Mouse (Mus musculus) hindbrain, embryonic 14.5 days (tissue): ENCODE data around the gene Dmrt1. TPM values are rescaled to one million over a fixed set of nuclear protein-coding genes. Genes with fewer than 3 reads are reported as not detected.

Experiments used
- ATAC-seq: fragments of 200-750 bp; cut with Nextera tagmentation; 2 replicates; pipeline ENCODE4 v1.8.0; 2017; ENCODE audit warnings: moderate number of reproducible peaks, mild to moderate bottlenecking, moderate TSS enrichment, moderate library complexity; ENCODE audit not compliant: low FRiP score
- DNase-seq: peaks from one replicate; pipeline ENCODE4 v3.0.0-alpha.2; 2015; ENCODE audit warnings: low spot score
- H3K27ac ChIP-seq: fragments of 300-500 bp; sonication (generic); 2 replicates; pipeline ENCODE4 v1.5.1; 2014; ENCODE audit warnings: mild to moderate bottlenecking, moderate library complexity
- H3K27me3 ChIP-seq: fragments of 300-500 bp; sonication (generic); 2 replicates; pipeline ENCODE4 v1.6.1; 2014; ENCODE audit warnings: mild to moderate bottlenecking, low read length, mixed read lengths; ENCODE audit not compliant: control insufficient read depth, insufficient read depth
- H3K36me3 ChIP-seq: fragments of 300-500 bp; sonication (generic); replicated peaks from 2 replicates; pipeline ENCODE4 v1.6.1; 2014; ENCODE audit not compliant: control insufficient read depth, insufficient read depth
- H3K4me1 ChIP-seq: fragments of 300-500 bp; sonication (generic); replicated peaks from 2 replicates; pipeline ENCODE4 v1.6.1; 2014; ENCODE audit warnings: antibody characterized with exemption, low read length, mixed read lengths; ENCODE audit not compliant: control insufficient read depth, insufficient read depth
- H3K4me2 ChIP-seq: fragments of 300-500 bp; sonication (generic); replicated peaks from 2 replicates; pipeline ENCODE4 v1.6.1; 2014; ENCODE audit warnings: mild to moderate bottlenecking, moderate library complexity
- H3K4me3 ChIP-seq: fragments of 300-500 bp; sonication (generic); replicated peaks from 2 replicates; pipeline ENCODE4 v1.5.1; 2014; ENCODE audit warnings: mild to moderate bottlenecking, low read length
- H3K9ac ChIP-seq: fragments of 300-500 bp; sonication (generic); 2 replicates; pipeline ENCODE4 v1.6.1; 2014
- H3K9me3 ChIP-seq: fragments of 300-500 bp; sonication (generic); 2 replicates; pipeline ENCODE4 v1.6.1; 2016; ENCODE audit warnings: low read length; ENCODE audit not compliant: control insufficient read depth
- WGBS: fragments of 180-500 bp; shearing (Covaris S2); extraction: QIAGEN DNeasy Blood & Tissue Kit; methylation state at CpG from one replicate; pipeline ENCODE4 v1.1.7; 2014; 5-methylcytosine and 5-hydroxymethylcytosine counted together
- polyA plus RNA-seq: library from polyadenylated mRNA; unstranded; fragments of >200 nt; fragmentation: Nextera tagmentation; extraction: Ambion mirVana; gene quantifications from 2 replicates; pipeline ENCODE4 v1.2.1, GENCODE M21; 2014

Gene Dmrt1
- polyA plus RNA-seq, 1 experiment from 2014 or later, result not detected

DNA sequence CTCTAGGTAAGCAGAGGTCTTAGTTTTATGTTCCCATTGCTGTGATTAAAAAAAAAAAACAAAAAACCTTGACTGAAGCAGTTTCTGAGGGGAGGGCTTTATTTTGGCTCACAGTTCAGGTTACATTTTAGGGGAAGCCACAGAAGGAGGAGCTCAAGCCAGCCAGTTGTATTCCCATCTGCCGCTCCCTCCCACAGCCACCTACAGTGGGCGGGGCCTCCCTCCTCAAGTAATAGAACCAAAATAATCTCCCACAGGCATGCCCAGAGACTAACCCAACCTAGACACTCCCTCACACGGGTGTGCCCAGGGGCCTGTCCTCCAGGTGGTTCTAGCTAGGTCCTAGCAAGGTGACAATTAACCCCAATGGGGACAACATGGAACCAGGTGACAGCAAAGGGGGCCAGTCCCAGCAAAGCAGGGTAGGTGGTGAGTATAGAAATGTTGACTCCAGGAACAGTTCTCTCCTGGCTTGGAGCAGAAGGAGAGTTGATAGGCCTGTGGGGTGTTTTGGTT is 92.4 kb downstream of the Dmrt1 start:
- DNase-seq, result no peak
- H3K36me3 ChIP-seq, result no peaks in the 10 kb centered on the region
- no peak overlapping the region for H3K4me3 ChIP-seq
- H3K9ac ChIP-seq, result no peak overlapping the region
- H3K4me1 ChIP-seq, result no peaks in the 10 kb centered on the region
- no peak overlapping the region for H3K27ac ChIP-seq
- 82% methylated on average over 3 of the region's 3 CpGs for WGBS
- no peak overlapping the region for H3K4me2 ChIP-seq
- peaks cover 71% of the 10 kb centered on the region for H3K27me3 ChIP-seq
- no peaks in the 10 kb centered on the region for H3K9me3 ChIP-seq
- ATAC-seq, result no peak

DNA sequence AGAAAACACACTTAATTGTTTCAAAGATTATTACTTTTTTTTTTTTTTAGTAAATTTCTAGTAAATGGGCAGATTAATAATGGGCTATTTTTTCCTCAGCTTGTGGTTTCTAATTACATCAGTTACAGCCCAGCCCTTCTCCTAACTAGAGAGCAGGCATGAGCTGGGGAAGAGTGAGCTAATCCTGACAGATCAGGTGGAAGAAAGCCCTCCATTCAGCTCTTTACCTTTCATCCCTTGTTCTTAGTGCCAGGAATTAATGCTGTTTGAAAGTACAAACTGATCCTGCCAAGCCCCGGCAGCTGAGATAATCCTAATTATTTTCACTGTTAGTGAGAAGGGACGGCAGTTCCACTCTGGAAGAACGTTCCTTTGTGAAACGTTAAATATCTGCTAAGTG is 93.2 kb downstream of the Dmrt1 start:
- Histone ChIP-seq H3K27me3 (peaks cover 79% of the 10 kb centered on the region), H3K36me3 (no peaks in the 10 kb centered on the region), H3K9me3 (no peaks in the 10 kb centered on the region), H3K4me2 (no peak overlapping the region), H3K9ac (no peak overlapping the region), H3K4me3 (no peak overlapping the region), H3K27ac (no peak overlapping the region), H3K4me1 (no peaks in the 10 kb centered on the region)
- 16% methylated on average over 4 of the region's 4 CpGs for WGBS
- ATAC-seq (no peak), DNase-seq (no peak)

DNA sequence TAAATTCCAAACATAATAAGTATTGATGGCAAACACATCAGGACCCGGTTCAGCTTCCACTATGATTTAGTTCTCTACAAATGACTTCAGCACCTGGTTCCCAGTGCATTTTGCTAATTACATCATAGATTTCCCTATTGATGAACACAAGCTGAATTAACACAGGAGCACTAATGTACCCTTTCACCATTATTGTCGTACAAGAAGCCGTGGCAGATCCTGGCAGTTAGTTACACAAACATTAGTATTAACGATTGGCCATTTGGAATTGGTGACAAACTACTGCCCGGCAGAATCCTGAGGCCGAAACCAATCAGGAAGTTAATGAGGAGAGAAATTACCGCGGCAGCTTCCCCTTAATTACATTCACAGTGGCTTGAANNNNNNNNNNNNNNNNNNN is 96.5 kb downstream of the Dmrt1 start:
- Histone ChIP-seq H3K9ac (no peak overlapping the region), H3K4me2 (no peak overlapping the region), H3K27me3 (peaks cover 100% of the 10 kb centered on the region), H3K4me1 (0 out of 2 replicates have a peak, but pooled peaks cover 6% of the 10 kb centered on the region), H3K27ac (no peak overlapping the region), H3K4me3 (no peak overlapping the region), H3K9me3 (no peaks in the 10 kb centered on the region), H3K36me3 (no peaks in the 10 kb centered on the region)
- no peak for DNase-seq
- ATAC-seq, result no peak
- WGBS, result 12% methylated on average over 8 of the region's 8 CpGs

DNA sequence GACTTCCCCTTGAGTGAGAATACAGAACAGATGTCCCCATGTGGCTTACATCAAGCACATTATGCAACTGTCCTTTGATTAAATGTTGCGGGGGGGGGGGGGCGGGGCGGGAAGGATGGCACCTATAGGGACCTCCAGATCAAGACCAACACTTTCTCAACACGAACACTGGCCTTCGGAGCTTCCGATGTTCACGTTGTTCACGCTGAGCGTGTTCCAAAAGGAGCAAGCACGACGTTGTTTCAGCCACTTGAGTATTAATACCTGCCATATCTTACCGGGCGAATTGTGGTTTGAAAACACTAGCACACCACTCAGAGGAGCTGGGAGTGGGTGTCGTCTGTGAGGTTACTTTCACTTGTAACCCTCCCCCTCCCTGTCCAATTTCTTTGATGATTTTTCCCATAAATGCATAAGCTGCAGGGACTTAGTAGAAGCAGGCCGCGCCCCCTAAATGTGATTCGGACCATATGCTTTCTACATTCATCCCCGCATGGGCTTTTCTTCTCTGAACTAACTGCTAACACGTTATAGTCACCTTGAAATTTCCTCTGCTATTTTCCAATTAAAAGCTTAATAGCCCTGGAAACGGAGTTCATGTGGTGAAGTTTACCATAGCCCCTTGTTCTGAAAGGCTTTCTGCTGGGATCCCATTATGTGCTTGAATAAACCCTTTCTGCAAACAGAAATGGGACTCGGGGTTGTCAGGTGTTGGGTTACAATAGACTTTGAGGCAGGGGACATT is 102.2 kb downstream of the Dmrt1 start:
- under 1% methylated on average over 21 of the region's 21 CpGs for WGBS

DNA sequence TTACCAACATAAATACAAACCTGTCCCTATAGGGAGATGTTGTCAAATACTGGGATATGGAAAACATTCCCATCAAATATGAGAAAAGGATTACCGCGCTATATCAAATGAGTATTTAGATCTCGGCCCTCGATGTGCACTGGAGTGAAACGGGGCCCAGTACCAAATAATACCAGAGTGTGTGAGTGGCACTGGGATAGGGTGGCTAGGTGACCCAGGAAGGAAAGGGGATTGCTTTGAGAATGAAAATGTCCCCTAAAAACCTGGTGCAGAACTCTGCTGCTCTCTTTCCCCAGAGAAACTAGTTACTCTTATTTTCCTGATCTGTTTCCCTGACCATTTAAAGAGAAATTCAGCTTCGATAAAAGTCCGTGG is 102.8 kb downstream of the Dmrt1 start:
- Histone ChIP-seq H3K4me3 (no peak overlapping the region), H3K36me3 (no peaks in the 10 kb centered on the region), H3K27ac (no peak overlapping the region), H3K9ac (no peak overlapping the region), H3K27me3 (peaks cover 100% of the 10 kb centered on the region), H3K9me3 (no peaks in the 10 kb centered on the region), H3K4me1 (peaks cover 16% of the 10 kb centered on the region; the same call in 1 of the 2 replicates), H3K4me2 (no peak overlapping the region)
- ATAC-seq (no peak), DNase-seq (no peak)
- 2% methylated on average over 7 of the region's 7 CpGs for WGBS

More for the DNA sequence above, 102.2 kb downstream of the Dmrt1 start:
- H3K4me2 ChIP-seq, result no peak overlapping the region
- H3K27ac ChIP-seq, result no peak overlapping the region
- H3K36me3 ChIP-seq, result no peaks in the 10 kb centered on the region
- no peak overlapping the region for H3K4me3 ChIP-seq
- H3K9ac ChIP-seq, result no peak overlapping the region
- H3K9me3 ChIP-seq, result no peaks in the 10 kb centered on the region
- peaks cover 16% of the 10 kb centered on the region; the same call in 1 of the 2 replicates for H3K4me1 ChIP-seq
- no peak for ATAC-seq
- H3K27me3 ChIP-seq, result peaks cover 100% of the 10 kb centered on the region
- no peak for DNase-seq

DNA sequence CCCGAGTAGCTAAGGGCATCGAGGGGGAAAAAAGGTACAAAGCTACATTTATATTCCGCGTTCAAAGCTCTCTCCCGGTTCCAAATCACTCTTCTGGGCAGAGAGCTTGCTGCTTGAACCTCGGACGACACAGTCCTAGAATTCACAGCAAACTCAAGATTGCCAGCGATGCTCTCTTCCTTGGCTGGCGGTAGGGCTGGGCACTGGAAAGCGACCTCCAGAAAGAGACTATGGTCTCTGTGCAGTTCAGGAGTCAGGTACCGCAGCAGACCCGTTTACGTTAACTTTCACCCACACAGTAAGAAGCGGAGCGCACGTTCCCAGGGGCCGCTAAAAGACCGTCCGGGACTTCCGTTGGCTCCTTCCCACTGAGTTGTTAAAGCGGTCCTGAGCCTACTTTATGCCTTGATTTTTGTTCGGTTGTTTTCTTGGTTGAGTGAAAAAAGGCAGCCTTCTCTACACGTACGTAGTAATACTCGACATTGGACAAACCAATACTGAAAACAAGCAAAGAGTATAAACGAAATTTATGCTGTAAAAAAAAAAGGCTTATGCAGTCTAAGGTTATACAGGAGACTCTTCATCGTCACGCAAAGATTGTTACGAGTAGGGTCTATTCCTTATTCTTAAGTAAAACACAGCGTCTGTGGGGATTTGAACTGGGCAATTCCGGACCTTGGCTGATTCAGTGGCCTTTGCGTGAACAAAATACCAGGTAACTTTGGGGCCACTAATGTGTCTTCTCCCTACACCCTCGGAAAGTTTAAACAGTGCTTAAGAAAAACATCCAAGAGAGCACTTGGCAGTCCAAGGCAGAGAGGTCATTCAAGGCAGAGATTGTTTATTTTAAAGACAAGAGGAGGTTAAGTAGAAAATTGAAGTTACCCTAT is 103.8 kb downstream of the Dmrt1 start:
- Histone ChIP-seq H3K9ac (no peak overlapping the region), H3K9me3 (no peaks in the 10 kb centered on the region), H3K27me3 (peaks cover 100% of the 10 kb centered on the region), H3K4me2 (no peak overlapping the region), H3K4me3 (no peak overlapping the region), H3K36me3 (no peaks in the 10 kb centered on the region), H3K27ac (no peak overlapping the region), H3K4me1 (peaks cover 16% of the 10 kb centered on the region; the same call in 1 of the 2 replicates)
- no peak for ATAC-seq
- DNase-seq, result peak; percentile 49
- under 1% methylated on average over 33 of the region's 33 CpGs for WGBS

DNA sequence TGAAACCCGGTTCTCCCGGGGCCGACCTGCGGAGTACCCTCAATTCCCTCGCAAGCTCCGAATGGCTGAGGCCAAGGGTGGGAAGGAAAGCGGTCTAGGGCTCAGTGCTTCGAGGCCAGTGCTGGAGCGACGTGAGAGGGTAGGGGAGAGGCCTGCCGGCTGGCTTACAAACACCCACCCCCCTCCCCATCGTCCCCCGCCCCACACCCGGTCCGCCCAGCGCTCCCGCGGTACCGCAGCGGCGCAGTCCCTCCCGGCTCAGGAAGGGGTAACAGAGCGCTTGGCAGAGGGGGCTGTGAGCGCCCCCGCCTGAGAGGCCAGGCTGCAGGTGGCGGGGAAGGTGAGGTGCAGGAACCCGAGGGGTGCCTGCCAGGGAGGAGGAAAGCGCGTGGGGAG is 104.6 kb downstream of the Dmrt1 start, which contains the start of gene Dmrt3:
Gene Dmrt3, plus strand, starts transcription at position 287 of the 396 bp plus-strand sequence.
- no peak for ATAC-seq
- DNase-seq, result no peak

DNA sequence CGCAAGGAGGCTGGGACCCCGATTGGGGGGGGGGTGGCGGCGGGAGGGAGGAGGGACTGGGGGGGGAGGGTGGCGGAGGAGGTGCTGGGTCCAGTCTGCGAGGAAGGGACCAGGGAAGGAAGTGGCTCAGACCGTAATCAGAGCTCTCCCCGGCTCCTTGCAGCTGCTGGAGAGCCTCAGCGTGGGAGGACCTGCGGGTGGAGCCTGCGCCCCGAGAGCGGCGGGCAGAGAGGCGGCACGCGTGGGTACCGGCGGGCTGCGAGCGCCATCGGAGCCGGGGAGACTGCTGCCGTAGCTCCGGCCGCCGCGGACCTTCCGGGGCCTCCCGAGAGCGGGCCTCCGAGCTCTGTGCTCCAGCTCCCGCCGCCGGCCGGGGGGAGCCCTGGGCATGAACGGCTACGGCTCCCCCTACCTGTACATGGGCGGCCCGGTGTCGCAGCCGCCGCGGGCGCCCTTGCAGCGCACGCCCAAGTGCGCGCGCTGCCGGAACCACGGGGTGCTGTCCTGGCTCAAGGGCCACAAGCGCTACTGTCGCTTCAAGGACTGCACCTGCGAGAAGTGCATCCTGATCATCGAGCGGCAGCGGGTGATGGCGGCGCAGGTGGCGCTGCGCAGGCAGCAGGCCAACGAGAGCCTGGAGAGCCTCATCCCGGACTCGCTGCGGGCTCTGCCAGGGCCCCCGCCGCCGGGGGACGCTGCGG is 105.1 kb downstream of the Dmrt1 start:
- under 1% methylated on average over 58 of the region's 71 CpGs for WGBS
- peak overlapping the region; percentile 44 for H3K4me2 ChIP-seq
- H3K4me1 ChIP-seq, result peaks cover 15% of the 10 kb centered on the region; the same call in 1 of the 2 replicates
- peaks cover 100% of the 10 kb centered on the region for H3K27me3 ChIP-seq
- no peaks in the 10 kb centered on the region for H3K9me3 ChIP-seq
- no peak for DNase-seq
- H3K9ac ChIP-seq, result no peak overlapping the region
- no peak overlapping the region for H3K27ac ChIP-seq
- H3K4me3 ChIP-seq, result peak overlapping the region; percentile 18
- ATAC-seq, result peak; percentile 52; the same call in 1 of the 2 replicates
- H3K36me3 ChIP-seq, result no peaks in the 10 kb centered on the region

More for the DNA sequence above, 104.6 kb downstream of the Dmrt1 start, which contains the start of gene Dmrt3:
- H3K27ac ChIP-seq, result no peak within 1 kb of the TSS
- H3K36me3 ChIP-seq, result no peaks in the 10 kb centered on the region
- 1% methylated on average over 19 of the region's 29 CpGs for WGBS
- H3K4me3 ChIP-seq, result peak within 1 kb of the TSS; percentile 18
- no peak within 1 kb of the TSS for H3K9ac ChIP-seq
- peaks cover 100% of the 10 kb centered on the region for H3K27me3 ChIP-seq
- H3K4me2 ChIP-seq, result peak within 1 kb of the TSS; percentile 44
- no peaks in the 10 kb centered on the region for H3K9me3 ChIP-seq
- H3K4me1 ChIP-seq, result peaks cover 16% of the 10 kb centered on the region; the same call in 1 of the 2 replicates
